Mouse (Mus musculus) mouse embryonic stem cell (cell line): ENCODE results near the gene Raf1.
"Not testable (repeated sequence)": the region's sequence is repeated elsewhere in the genome, so short reads cannot be mapped to it uniquely, and the experiment has no call there.

Experiments
- in situ Hi-C, 2 experiments: fragments of 300-500 bp; cut with MboI; formaldehyde crosslinking; loops; 1 replicate in 1 of 2; 3 replicates in 1 of 2; pipeline ENCODE4 v1.14.3; 2019 to 2020; ENCODE audit warnings: low sequenced_read_pairs in 2 of 2, low pct_unique_long_range_greater_than_20kb in 1 of 2, mixed read lengths in 1 of 2; ENCODE audit not compliant: unreplicated experiment in 1 of 2

The Raf1 gene

DNA sequence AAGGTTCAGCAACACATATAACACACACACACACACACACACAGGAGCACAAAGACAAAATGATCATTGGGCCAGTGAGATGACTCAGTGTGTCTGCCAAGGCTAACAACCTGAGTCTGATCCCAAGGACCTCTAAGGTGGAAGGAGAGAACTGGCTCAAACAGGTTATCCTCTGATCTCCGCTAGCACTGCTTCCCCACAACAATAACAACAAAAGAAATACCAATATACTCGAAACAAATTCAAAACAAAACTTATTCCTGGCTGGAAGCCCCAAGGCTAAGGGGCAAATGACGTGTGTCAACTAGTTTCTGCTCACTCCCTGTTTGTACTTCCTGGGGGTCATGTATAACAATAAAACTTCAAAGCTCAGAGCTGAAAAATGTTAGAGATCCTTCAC is 11.3 kb upstream of the Raf1 start:
- in situ Hi-C loops, result no loop called here

DNA sequence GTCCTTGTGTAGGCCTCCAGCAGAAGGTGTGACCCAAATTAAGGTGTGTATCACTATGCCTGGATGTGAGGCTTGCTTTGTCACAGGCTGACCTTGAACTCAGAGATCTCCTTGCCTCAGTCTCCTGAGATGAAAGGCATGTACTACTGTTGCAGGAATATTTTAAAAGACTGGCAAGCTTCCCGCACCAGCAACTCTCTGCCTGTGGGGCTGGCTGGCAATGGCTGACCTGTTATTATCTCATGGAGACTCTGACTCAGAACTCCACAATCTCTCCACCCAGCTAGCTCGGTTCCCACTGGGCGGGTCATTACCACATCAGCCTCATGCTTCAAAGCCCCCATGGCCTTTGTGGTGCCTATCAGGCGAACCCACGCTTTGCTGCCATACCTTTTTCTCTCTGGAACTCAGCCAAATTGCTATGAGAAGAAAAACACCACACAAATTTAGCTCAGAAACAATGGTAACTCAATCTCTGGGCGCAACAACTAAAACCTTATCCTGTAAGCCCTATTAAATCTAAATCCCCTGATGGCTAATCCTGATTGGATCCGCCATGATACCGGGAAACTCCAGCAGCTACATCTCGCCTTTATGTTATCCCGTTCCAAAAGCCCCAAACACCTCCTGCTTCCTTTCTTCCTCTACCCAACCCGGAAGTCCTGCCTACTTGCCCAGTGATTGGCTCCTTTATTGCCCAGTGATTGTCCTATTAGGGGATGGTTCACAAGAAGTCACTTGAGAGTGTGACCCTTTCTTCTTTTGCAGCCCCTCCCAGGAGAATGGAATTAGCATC is 8.6 kb upstream of the Raf1 start:
- in situ Hi-C loops, result no loop called here

DNA sequence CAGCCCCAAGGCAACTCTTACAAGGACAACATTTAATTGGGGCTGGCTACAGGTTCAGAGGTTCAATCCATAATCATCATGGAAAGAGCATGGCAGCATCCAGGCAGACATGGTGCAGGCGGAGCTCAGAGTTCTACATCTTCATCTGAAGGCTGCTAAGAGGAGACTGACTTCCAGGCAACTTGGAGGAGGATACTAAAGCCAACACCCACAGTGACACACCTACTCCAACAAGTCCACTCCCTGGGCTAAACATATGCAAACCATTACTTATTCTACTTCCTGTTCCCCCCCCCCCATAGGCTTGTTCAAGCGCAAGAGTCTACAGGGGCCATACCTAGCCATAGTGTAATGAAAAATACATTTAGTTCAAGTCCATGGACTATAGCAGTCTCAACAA is 7.8 kb upstream of the Raf1 start:
- in situ Hi-C loops, result no loop called here

DNA sequence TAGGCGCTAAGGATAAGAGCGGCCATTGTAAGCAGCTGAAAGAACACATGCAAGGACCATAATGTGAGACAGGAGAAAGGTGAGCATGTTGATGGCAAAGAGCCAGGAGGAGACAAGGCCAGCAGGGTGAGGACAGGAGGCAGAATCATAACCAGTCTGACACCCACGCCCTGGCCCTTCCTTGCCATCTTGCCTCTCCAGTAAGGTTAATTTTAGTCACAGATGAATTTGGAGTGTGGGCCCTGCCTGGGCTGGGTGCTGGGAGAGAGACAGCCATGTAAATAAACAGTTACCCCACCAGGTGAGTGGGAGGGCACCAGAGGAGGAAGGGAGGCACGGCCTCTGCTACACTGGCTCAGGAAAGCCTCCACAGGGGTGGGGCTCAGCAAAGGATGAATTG is 4.6 kb upstream of the Raf1 start:
- in situ Hi-C loops, result no loop called here

DNA sequence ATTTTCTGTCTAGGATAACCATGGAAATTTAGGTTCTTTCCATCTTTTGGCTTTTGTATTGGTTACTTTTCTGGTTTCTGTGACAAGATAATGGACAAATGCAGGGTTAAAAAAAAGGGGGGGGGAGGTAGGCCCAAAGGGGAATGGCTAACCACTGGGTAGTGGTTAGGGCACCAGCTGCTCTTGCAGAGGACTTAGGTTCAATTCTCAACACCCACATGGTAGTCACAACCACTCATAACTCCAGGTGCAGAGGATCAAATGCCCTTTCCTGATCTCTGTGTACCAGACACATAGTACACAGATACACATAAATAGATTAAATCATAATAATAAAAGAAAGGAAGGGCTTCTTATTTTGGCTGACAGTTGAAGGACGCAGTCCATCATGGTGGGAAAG is 1.6 kb upstream of the Raf1 start:
- in situ Hi-C loops, result no loop called here

DNA sequence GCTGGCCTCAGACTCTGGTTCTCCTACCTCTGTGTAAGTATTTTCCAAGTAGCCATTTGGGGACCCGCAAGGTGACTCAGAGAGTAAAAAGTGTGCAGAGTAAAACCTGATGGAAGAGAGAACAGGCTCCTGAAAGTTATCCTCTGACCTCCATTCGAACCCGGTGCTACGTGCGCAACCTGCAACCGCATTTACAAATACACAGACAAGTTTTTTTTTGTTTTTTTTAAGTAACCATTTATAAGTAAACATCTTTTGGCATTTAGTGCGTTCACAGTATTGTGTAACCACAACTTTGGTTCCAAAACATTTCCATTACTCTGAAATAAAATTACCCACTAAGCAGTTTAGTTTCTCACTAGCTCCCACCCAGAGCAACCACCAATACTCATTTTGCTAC is 1.0 kb upstream of the Raf1 start:
- in situ Hi-C loops, result no loop called here

DNA sequence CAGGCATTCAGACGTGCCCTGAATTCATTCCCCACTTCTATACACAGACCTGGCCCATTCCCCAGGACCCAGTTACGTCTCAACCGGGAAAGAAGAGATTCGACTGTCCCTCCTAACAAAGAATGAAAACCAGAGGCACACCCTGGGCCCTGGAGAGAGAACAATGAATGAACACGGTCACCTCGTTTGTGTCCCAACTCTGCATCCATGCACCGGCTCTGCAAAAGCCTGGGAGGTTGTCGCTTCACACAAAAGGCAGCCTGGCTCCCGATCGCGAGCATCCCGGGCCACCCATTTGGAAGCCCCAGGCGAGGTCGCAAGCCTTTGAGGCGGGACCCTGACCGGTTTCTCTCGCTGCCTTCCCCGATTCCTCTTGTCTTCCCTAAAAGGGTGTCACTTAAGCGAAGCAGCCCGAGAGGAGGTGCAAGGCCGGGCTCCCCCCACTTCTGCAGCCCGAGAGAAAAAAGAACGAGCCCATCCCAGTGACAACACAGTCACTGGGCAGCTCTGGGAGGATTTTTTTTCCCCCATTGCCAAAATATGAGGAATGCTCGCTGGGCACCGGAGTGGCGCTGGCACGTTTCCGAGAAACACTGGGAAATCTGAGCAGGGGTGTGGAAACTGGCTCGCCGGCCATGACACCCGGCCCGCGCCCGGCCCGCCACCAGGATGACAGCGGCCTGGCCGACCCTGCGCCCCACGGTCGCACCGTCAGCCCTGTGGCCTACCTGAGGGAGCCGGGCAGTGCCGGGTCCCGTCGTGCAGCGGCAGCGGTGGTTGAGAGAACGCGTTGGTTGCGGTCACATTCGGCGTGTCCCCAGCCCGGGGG is 713 bp downstream of the Raf1 start:
- in situ Hi-C loops, result no loop called here

DNA sequence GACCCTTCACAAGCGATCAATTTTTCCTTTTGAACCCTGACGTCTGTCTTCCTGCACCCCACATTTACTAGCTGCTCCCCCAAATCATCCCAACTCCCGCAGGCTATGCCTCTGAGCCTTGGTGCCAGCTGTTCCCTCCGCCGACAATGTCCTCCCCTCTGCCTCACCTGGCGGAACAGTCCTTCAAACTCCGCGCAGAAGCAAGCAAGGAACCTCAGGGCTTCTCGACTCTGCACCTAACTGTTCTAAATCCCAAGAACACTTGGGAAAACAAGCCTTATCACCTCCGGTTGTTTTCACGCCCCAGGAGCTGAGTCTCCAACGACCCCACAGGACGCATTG is 1.3 kb downstream of the Raf1 start:
- in situ Hi-C loops, result no loop called here

DNA sequence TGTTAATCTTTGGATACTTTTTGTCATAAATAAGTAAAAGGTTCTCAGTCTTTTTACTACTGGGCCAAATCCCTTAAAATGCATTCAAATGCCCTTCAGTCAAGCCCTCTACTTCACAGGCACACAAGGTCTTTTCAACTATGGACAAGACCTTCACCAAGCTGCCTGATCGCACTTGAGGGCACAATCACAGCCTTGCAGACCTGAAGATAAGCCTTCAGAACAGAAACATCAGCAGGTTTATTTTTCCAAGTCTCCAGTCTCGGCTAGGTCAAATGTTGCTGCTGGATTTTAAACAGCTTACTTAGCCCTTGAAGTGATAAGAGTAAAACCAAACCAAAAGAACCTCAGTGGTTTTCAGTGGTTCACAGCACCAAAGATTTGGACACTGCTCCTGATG is 2.1 kb downstream of the Raf1 start:
- in situ Hi-C loops, result no loop called here

DNA sequence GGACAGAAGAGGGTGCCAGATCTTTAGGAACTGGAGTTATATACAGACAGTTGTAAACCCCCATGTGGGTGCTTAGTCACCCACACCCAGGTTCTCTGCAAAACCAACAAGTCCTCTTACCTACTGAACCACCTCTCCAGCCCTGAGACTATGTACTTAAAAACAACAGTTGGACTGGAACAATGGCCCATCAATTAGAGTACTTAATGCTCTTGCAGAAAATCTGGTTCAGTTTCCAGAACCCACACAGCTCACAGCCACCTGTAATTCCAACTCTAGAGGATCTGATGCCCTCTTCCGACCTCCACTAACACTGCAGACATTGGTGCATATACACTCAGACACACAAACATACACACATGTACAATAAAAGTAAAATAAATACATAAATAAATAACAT is 3.7 kb downstream of the Raf1 start:
- in situ Hi-C loops, result no loop called here

DNA sequence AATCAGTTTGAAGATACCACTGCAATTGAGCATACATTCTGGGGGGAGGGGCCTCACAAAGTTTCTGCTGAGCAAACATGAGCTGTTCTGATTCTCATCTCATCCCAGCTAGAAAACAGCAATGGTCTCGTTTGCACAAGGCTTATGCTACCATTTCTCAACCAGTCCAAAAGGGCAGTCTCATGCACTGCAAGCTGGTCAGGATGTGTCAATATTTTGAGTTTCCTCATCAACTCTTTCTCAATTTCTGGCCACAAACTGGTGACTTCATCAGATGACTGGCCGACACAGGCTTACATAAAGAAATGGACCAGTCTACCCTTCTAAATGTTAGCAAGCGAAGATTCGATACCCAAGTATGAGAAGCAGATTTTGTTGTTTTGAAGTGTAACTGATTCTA is 9.8 kb downstream of the Raf1 start:
- in situ Hi-C loops, result loop anchor here in 1 of 2 experiments (10.0 kb wide), 1 partner anchor 52 kb away; no protein-coding TSS in a partner anchor

DNA sequence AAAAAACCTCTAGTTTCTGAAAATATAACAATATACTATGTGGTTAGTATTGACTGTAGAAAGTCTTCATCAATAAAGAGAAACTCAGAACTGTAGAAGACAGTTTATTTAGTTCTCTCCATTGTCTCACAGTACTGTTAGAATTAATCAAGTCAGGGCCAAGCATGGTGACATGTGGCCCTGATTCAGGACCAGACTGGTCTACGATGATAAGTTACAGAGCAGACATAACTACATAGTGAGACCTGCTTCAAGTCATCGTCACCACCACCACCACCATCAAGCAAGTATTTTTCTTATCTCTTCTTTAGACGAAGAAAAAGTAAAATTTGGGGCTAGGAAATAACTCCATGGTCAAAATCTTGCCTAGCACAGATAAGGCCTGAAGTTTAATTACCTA is 12.2 kb downstream of the Raf1 start:
- in situ Hi-C loops, result loop anchor here in 1 of 2 experiments (10.0 kb wide), 1 partner anchor 49 kb away; no protein-coding TSS in a partner anchor

DNA sequence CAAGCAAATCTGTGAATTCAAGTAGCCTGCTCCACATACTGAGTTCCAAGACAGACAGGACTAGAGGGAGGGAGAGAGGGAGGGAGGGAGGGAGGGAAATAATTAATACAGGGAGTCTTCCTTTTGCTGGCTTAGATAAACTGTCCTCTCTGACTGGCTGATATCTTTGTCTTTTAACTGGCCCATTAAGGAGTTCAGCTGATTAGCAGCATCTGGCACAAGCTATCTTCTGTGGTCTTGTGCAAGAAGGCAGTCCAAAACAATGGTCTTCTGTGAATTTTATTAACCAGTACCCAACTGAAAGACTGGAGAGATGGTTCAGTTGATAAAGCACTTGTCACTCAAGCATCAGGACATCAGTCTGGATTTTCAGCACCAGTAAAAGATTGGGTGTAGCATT is 17.6 kb downstream of the Raf1 start:
- in situ Hi-C loops, result no loop called here

DNA sequence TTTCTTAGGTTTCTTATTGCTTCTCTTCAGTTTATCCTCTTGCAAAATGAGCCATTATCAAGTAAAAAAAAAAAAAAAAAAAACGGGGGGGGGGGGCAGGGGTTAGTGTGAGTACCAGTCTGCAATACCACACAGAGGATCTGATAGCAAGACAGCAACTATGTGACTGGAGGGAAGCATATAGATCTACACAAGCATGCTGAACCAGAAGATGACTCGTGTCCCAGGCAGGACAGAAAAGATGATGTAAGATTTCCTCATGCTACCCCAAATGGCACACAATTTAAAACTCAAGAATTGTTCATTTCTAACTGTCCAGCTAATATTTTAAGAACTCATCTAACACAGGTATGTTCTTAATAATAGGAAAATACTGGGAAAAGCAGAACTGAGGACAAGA is 22.5 kb downstream of the Raf1 start:
- in situ Hi-C loops, result no loop called here

DNA sequence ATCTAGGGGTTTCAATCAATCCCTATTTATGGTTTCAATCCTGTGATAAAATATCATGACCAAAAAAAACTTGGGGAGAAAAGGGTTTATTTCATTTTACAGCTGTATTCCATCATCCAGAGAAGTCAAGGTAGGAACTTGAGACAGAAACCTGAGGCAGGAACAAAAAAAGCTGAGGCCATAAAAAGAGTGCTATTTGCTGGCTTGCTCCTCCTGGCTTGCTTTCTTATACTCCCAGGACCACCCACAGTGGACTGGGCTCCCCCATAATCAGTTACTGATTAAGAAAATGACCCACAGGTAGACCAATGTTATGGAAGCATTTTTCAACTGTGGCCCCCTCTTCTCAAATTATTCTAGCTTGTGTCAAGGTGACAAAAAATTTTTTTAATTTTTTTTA is 24.7 kb downstream of the Raf1 start:
- in situ Hi-C loops, result no loop called here

DNA sequence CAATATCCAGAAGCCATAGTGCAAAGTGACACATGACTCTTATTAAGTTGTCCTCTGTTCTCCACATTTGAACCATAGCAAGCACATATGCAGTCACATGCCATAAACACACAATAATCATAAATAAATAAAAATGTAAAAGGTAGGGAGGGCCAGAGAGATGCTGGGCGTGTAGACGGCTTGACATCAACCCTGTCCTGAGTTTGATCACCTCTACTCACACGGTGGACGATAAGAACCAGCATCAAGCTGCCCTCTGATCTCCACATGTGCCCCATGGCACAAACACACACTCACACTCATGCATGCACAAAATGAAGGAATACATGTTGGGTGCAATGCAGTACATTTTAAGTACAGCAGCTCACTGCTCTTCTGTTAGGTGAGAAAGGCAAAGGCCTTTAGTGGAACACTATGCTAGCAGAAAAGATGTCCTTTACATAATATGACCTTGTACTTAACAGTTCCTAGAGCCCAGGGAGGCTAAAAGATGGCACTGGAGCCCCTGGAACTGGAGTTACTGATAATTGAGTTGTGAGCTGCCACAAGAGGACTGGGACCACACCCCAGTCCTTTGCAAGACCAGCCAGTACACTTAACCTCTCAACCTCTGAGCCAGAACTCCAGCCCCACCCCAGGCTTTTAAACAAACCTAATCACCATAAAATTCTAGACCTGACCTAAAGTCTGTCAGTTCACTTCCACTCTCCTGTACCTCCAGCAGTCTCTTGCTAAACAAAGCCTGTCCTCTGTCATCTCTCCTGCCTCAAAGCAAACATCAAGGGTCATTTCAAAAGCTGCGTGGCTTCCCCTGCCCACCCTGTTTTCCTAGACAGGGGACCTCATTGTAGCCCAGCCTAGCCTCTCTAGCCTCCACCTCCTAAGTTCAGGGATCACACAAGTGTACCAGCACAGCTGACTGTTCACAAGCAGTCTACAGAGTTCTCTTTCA is 25.7 kb downstream of the Raf1 start:
- in situ Hi-C loops, result no loop called here

DNA sequence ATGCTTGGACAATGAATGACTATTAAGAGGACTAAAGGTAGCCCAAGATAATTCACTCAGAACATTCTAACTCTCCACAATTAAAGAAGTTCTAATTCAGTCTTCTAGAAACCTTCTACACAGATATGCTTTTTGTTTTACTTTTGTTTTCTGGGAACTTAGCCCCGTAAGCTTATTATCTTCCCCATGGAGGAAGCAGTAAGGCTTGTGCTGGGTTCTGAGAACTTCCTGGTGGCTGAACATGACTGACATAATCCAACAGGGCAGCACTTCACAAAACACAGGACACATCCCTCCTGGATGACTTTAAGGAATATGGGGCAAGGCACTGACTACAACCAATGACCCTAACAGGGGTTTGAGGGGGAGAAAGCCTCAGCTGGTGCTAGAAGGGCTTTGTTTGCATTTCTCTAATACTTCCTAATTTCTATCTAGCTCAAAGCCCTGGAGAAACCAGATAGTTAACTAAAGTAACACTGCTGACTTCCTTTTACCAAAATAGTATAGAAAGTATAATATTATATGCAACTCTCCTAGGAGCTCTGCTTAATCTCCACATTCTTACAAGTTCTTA is 26.6 kb downstream of the Raf1 start:
- in situ Hi-C loops, result no loop called here

DNA sequence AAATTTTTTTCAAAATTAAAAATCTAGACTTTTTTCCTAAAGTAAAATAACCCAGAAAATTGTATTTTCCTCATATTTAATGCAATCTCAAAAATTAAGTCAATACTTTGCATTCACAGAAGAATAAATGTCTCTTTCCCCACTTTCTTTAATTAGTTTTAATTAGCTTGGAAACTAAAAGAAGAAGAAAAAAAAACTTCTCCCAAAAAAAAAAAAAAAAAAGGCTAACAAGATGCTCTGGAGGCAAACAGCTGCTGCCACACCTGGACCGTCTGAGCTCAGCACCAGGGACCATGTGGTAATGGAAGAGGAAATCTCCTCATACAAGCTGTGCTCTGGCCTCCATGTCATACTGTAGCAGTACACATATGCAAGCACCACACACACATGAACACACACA is 33.1 kb downstream of the Raf1 start:
- in situ Hi-C loops, result no loop called here

DNA sequence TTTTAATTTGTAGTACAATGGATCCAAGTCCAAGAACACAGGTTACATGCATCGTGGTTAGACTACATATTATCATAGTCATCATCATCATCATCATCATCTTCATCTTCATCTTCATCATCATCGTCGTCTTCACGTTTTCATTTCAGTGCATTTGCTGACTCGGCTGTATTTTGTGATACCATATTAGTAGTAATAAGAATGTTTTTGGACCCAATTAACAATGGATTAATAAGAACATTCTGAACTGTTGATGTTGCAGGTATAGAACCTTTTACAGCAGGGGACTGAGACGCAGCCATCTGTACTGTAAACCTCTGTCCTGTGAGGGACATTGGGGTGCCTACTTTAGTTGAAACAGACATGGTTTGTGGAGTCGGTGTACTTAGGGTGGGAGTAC is 38.2 kb downstream of the Raf1 start:
- in situ Hi-C loops, result not testable (repeated sequence)
